Mouse (Mus musculus): Measurements from ENCODE around the gene Socs1.

DNA sequence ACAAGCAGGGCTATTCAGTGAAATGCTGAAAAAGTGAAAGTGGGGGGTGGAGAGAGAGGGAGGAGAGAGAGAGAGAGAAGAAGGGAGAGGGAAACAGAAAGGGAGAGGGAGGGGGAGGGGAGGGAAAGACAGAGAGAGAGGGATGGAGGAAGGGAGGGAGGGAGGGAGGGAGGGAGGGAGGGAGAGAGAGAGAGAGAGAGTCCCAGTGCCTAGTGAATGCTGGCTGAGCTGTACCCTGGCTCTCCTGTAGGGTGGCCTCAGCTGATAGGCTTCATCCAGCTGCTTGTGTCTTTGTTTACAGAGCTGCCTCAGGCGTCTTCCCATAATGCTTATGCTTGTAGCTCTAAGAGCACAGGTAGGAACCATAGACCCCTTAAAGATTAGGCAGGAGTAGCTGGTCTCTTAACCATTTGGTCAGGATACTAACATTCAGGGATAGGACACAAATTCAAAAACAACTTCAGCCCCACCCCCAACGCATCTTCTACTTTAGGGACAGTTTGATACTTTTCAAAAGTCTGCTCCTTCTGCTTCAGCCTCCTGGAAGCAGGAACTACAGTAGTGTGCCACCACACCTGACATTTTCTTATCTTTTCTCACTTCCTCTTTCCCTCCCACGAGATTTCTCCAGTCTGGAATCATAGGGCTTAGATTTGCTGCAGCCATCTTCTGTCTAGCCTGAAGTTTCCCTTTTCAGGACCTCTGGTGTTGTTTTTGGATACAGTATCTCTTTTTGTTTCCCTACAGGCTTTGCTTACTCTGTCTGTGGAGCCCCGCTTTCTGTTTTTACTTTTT lies 14.6 kb downstream of the Socs1 start:
- TF ChIP-seq GATA1 (IDR thresholded peaks at IDR 0.05; ENCODE audit: low read length) (no peak), TAL1 (IDR thresholded peaks at IDR 0.05; ENCODE audit: low read length) (no peak)
